Mouse (Mus musculus) limb, embryonic 12.5 days (tissue): Measurements from ENCODE around the gene Zfp64. TPM values are rescaled to one million over a fixed set of nuclear protein-coding genes. Genes with fewer than 3 reads are reported as not detected.

ENCODE experiments used
- ATAC-seq: fragments of 200-750 bp; cut with Nextera tagmentation; 2 replicates; pipeline ENCODE4 v1.8.0; 2017; ENCODE audit warnings: low read depth, moderate TSS enrichment; ENCODE audit not compliant: insufficient number of reproducible peaks, insufficient read depth, low FRiP score, low TSS enrichment
- H3K27ac ChIP-seq: fragments of 300-500 bp; sonication (generic); 2 replicates; pipeline ENCODE4 v1.5.1; 2016; ENCODE audit warnings: mild to moderate bottlenecking, moderate library complexity
- H3K27me3 ChIP-seq: fragments of 300-500 bp; sonication (generic); 2 replicates; pipeline ENCODE4 v1.6.1; 2016; ENCODE audit warnings: mild to moderate bottlenecking, moderate library complexity
- H3K36me3 ChIP-seq: fragments of 300-500 bp; sonication (generic); 2 replicates; pipeline ENCODE4 v1.6.1; 2016; ENCODE audit warnings: mild to moderate bottlenecking, moderate library complexity
- H3K4me1 ChIP-seq: fragments of 300-500 bp; sonication (generic); replicated peaks from 2 replicates; pipeline ENCODE4 v1.6.1; 2016
- H3K4me2 ChIP-seq: fragments of 300-500 bp; sonication (generic); 2 replicates; pipeline ENCODE4 v1.6.1; 2016; ENCODE audit warnings: mild to moderate bottlenecking, moderate library complexity
- H3K4me3 ChIP-seq: fragments of 300-500 bp; sonication (generic); replicated peaks from 2 replicates; pipeline ENCODE4 v1.5.1; 2016; ENCODE audit warnings: mild to moderate bottlenecking
- H3K9ac ChIP-seq: fragments of 300-500 bp; sonication (generic); replicated peaks from 2 replicates; pipeline ENCODE4 v1.6.1; 2016; ENCODE audit warnings: mild to moderate bottlenecking, moderate library complexity
- H3K9me3 ChIP-seq: fragments of 300-500 bp; sonication (generic); 2 replicates; pipeline ENCODE4 v1.6.1; 2016; ENCODE audit warnings: mild to moderate bottlenecking, moderate library complexity
- WGBS: fragments of 180-500 bp; shearing (Covaris S2); methylation state at CpG from one replicate; pipeline ENCODE4 v1.1.7; 2016; 5-methylcytosine and 5-hydroxymethylcytosine counted together
- polyA plus RNA-seq: library from polyadenylated mRNA; unstranded; fragments of >200 nt; fragmentation: Nextera tagmentation; extraction: Ambion mirVana; gene quantifications from 2 replicates; pipeline ENCODE4 v1.2.1, GENCODE M21; 2016

Gene Zfp64
- polyA plus RNA-seq, 1 experiment from 2014 or later: 54.0 TPM

- Histone ChIP-seq H3K4me2 (no peak overlapping the region), H3K4me1 (no peaks in the 10 kb centered on the region), H3K4me3 (no peak overlapping the region), H3K9me3 (no peaks in the 10 kb centered on the region), H3K27me3 (no peaks in the 10 kb centered on the region), H3K27ac (no peak overlapping the region), H3K9ac (no peak overlapping the region), H3K36me3 (peaks cover 94% of the 10 kb centered on the region)
- 89% methylated on average over 1 of the region's 1 CpGs for WGBS
- ATAC-seq: no peak
These were observed 7.7 kb downstream of the Zfp64 start for GRCm38 (mm10) chr2:168947663-168948062.

DNA sequence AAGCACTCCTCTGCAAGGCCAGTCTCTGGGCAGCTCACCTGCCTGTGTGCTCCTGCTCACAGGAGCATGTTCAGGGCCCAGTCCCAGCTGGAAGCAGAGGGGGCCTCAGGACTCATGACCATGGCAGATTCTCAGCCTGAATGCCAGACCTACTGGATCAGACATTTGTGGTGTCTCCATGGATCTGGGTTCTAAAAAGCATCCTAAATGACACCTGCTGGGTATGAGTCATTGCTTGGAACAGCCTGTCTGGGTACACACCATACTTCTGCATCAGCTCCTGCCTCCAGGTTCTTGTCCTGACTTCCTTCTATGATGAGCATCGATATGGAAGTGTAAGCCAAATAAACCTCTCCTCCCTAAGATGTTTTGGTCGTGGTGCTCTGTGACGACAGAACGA lies 11.4 kb downstream of the Zfp64 start:
- no peaks in the 10 kb centered on the region for H3K27me3 ChIP-seq
- WGBS: 90% methylated on average over 4 of the region's 4 CpGs
- no peaks in the 10 kb centered on the region for H3K4me1 ChIP-seq
- no peak for ATAC-seq
- H3K27ac ChIP-seq: no peak overlapping the region
- no peaks in the 10 kb centered on the region for H3K9me3 ChIP-seq
- H3K4me2 ChIP-seq: no peak overlapping the region
- peaks cover 88% of the 10 kb centered on the region for H3K36me3 ChIP-seq
- no peak overlapping the region for H3K9ac ChIP-seq
- no peak overlapping the region for H3K4me3 ChIP-seq

DNA sequence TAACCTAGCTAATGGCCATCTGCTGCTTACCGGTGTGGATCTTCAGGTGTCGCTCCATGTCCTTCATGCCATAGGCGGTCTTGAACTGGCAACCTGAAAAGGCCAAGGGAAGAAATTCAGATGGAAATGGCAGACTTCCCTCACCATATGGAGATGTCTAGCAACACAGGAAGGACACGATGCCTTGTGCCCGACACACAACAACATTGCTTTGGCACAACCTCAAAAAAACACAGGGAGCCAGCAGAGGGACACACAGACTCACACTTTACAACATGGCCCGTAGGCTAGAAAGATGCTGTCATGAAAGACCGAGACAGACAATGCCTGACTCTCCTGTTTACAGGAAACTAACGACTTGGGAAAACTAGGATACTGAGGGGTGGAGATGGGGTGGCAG lies 15.4 kb downstream of the Zfp64 start:
- no peaks in the 10 kb centered on the region for H3K4me1 ChIP-seq
- peaks cover 87% of the 10 kb centered on the region for H3K36me3 ChIP-seq
- 92% methylated on average over 8 of the region's 8 CpGs for WGBS
- H3K4me2 ChIP-seq: no peak overlapping the region
- no peak overlapping the region for H3K9ac ChIP-seq
- no peak for ATAC-seq
- H3K9me3 ChIP-seq: no peaks in the 10 kb centered on the region
- no peak overlapping the region for H3K4me3 ChIP-seq
- no peaks in the 10 kb centered on the region for H3K27me3 ChIP-seq
- H3K27ac ChIP-seq: no peak overlapping the region

DNA sequence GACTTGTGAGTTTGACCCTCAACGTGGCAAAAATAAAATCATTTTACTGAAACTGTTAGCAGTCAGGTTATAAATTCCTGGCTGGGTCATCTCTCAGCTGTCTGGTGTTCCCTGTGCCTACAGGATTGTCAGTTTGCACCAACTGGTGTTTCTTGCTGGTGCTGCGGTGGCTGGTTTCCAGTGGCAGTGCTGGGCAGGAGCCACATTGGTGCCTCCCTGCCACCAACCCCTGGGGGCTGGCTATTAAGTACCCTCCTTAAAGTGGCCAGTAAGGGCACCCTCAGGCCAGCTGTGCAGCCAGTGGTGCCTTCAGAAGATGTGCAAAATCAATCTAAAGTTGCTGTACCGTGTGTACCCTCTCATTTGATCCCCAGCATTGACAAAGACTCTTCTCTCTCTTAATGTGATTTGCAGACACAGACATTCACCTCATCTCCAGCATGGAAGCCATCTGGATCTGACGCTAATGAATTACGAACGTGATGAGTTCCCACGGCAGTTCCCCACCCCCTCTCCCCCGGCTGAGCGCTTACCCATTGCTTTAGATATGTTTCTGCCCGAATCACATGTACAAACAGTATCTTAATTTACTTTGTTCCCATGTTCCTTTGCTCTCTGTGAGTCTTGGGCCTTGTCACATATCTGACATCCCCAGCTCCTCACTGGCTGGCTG lies 16.0 kb downstream of the Zfp64 start:
- Histone ChIP-seq H3K4me2 (no peak overlapping the region), H3K9me3 (no peaks in the 10 kb centered on the region), H3K27me3 (no peaks in the 10 kb centered on the region), H3K27ac (no peak overlapping the region), H3K4me1 (no peaks in the 10 kb centered on the region), H3K4me3 (no peak overlapping the region), H3K36me3 (peaks cover 87% of the 10 kb centered on the region), H3K9ac (no peak overlapping the region)
- ATAC-seq: no peak
- 88% methylated on average over 10 of the region's 10 CpGs for WGBS

- H3K4me1 ChIP-seq: no peaks in the 10 kb centered on the region
- no peaks in the 10 kb centered on the region for H3K9me3 ChIP-seq
- ATAC-seq: no peak
- H3K27ac ChIP-seq: no peak overlapping the region
- peaks cover 87% of the 10 kb centered on the region for H3K36me3 ChIP-seq
- H3K4me2 ChIP-seq: no peak overlapping the region
- no peak overlapping the region for H3K4me3 ChIP-seq
- WGBS: 90% methylated on average over 6 of the region's 6 CpGs
- H3K9ac ChIP-seq: no peak overlapping the region
- H3K27me3 ChIP-seq: no peaks in the 10 kb centered on the region
These were observed 18.5 kb downstream of the Zfp64 start for GRCm38 (mm10) chr2:168936896-168937295.

DNA sequence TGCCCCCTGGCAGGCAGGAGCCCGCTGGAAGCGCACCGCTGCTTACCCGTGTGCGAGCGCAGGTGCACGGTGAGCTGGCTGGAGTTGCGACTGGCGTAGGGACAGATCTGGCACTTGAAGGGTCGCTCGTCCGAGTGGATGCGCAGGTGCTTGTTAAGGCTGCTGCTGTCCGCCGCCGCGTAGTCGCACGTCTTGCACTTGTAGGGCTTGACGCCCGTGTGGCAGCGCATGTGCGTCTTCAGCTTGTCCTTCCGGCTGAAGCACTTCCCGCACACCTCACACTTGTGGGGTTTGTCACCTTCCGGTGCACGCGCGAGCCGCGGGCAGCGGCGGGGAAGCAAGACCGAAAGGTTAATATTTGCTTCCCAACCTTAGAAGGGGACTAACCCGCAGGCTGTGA lies 20.2 kb downstream of the Zfp64 start:
- H3K27ac ChIP-seq: no peak overlapping the region
- ATAC-seq: no peak
- peaks cover 93% of the 10 kb centered on the region for H3K36me3 ChIP-seq
- no peak overlapping the region for H3K4me2 ChIP-seq
- H3K9me3 ChIP-seq: no peaks in the 10 kb centered on the region
- 86% methylated on average over 35 of the region's 35 CpGs for whole genome bisulfite sequencing
- no peaks in the 10 kb centered on the region for H3K4me1 ChIP-seq
- no peaks in the 10 kb centered on the region for H3K27me3 ChIP-seq
- no peak overlapping the region for H3K9ac ChIP-seq
- no peak overlapping the region for H3K4me3 ChIP-seq

DNA sequence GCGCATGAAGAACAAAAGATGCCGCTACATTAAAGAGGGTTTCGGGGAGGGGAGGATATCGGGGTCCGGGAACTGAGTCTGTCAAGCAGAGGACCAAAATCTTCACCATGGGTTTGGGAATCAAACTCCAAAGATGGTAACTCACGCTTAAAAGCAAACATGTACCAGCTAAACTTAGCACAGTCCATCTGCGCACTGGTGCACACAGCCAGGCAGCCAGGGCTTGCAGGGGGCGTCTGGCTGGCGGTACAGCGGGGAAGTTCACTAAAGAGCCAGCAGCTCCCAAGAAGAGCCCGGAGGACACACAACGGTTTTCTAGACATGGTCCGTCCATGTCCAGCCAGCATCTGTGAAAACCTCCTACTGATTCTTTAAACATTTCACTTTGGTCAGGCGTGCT lies 23.7 kb downstream of the Zfp64 start:
- H3K4me3 ChIP-seq: no peak overlapping the region
- 93% methylated on average over 14 of the region's 14 CpGs for WGBS
- H3K36me3 ChIP-seq: peaks cover 71% of the 10 kb centered on the region
- no peak overlapping the region for H3K27ac ChIP-seq
- H3K9me3 ChIP-seq: no peaks in the 10 kb centered on the region
- ATAC-seq: no peak
- no peak overlapping the region for H3K4me2 ChIP-seq
- H3K27me3 ChIP-seq: no peaks in the 10 kb centered on the region
- no peak overlapping the region for H3K9ac ChIP-seq
- no peaks in the 10 kb centered on the region for H3K4me1 ChIP-seq

- no peaks in the 10 kb centered on the region for H3K27me3 ChIP-seq
- no peak for ATAC-seq
- H3K4me2 ChIP-seq: no peak overlapping the region
- 32% methylated on average over 10 of the region's 10 CpGs for WGBS
- H3K36me3 ChIP-seq: peaks cover 73% of the 10 kb centered on the region
- no peaks in the 10 kb centered on the region for H3K4me1 ChIP-seq
- H3K9ac ChIP-seq: no peak overlapping the region
- no peaks in the 10 kb centered on the region for H3K9me3 ChIP-seq
- H3K4me3 ChIP-seq: no peak overlapping the region
- no peak overlapping the region for H3K27ac ChIP-seq
These were observed 25.7 kb downstream of the Zfp64 start for GRCm38 (mm10) chr2:168929691-168930090.

GRCm38 (mm10) chr2:168927401-168927800 lies 28.0 kb downstream of the Zfp64 start:
- Histone ChIP-seq H3K4me3 (no peak overlapping the region), H3K36me3 (peaks cover 50% of the 10 kb centered on the region), H3K9ac (no peak overlapping the region), H3K27ac (no peak overlapping the region), H3K27me3 (no peaks in the 10 kb centered on the region), H3K4me1 (no peaks in the 10 kb centered on the region), H3K4me2 (no peak overlapping the region), H3K9me3 (no peaks in the 10 kb centered on the region)
- no peak for ATAC-seq
- 83% methylated on average over 7 of the region's 7 CpGs for WGBS

- Histone ChIP-seq H3K27ac (no peak overlapping the region), H3K36me3 (peaks cover 41% of the 10 kb centered on the region), H3K4me1 (no peaks in the 10 kb centered on the region)
These were observed 29.1 kb downstream of the Zfp64 start for GRCm38 (mm10) chr2:168926257-168926810.

DNA sequence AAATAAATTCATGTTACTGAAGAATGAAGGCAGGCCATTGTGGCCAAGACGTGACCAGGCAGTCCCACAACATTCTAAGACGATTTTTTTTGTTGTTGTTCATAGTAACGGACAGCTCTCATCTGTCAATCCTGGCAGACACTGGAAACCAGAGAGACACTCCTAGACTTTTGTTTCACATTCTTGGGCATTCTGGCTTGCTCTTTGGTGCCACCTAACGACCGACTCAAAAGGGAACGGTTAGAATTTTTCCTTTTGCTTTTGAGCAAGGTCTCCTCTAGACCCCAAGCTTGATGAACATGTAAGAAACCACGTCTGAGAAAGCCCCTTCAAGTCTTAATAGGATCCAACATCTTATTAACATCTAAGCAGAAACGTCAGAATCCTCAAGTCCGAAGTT lies 31.7 kb downstream of the Zfp64 start:
- Histone ChIP-seq H3K4me1 (no peaks in the 10 kb centered on the region; the same call in 1 of the 2 replicates), H3K9me3 (peaks cover 4% of the 10 kb centered on the region; the same call in 1 of the 2 replicates), H3K4me3 (no peak overlapping the region), H3K27ac (no peak overlapping the region), H3K27me3 (peaks cover 3% of the 10 kb centered on the region; the same call in 1 of the 2 replicates), H3K4me2 (no peak overlapping the region), H3K9ac (no peak overlapping the region), H3K36me3 (peaks cover 24% of the 10 kb centered on the region)
- WGBS: 14% methylated on average over 9 of the region's 9 CpGs
- ATAC-seq: no peak

More at GRCm38 (mm10) chr2:168926257-168926810, 29.1 kb downstream of the Zfp64 start:
- Histone ChIP-seq H3K9me3 (peaks cover 4% of the 10 kb centered on the region; the same call in 1 of the 2 replicates), H3K27me3 (no peaks in the 10 kb centered on the region), H3K4me2 (no peak overlapping the region), H3K4me3 (no peak overlapping the region), H3K9ac (no peak overlapping the region)
- no peak for ATAC-seq
- WGBS: 93% methylated on average over 37 of the region's 37 CpGs

DNA sequence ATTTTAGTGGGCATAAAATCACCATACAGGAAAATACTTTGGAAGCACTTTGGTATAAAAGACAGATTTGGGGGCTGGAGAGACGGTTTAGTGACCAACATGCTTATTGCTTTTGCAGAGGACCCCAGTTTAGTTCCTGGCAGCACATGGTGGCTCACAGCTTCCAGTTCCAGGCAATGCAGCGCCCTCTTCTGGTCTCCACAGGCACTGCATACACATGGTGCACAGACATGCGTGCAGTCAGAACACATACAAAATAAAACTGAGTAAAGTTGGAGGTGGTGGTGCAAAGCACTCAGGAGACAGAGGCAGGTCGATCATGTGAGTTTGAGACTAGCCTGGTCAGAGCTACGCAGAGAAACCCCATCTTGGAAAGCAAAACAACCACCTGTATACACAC lies 32.9 kb downstream of the Zfp64 start:
- H3K27ac ChIP-seq: no peak overlapping the region
- no peak for ATAC-seq
- H3K4me3 ChIP-seq: no peak overlapping the region
- H3K27me3 ChIP-seq: peaks cover 3% of the 10 kb centered on the region; the same call in 1 of the 2 replicates
- H3K4me2 ChIP-seq: no peak overlapping the region
- H3K9ac ChIP-seq: no peak overlapping the region
- 90% methylated on average over 5 of the region's 5 CpGs for WGBS
- H3K9me3 ChIP-seq: peaks cover 4% of the 10 kb centered on the region; the same call in 1 of the 2 replicates
- H3K36me3 ChIP-seq: peaks cover 22% of the 10 kb centered on the region
- H3K4me1 ChIP-seq: no peaks in the 10 kb centered on the region; the same call in 1 of the 2 replicates
